Mouse (Mus musculus) liver, embryonic 14.5 days (tissue): ENCODE measurements around the gene Fam243.

Experiments
- CTCF ChIP-seq: IDR thresholded peaks from 2 replicates; pipeline ENCODE4 v1.5.1; 2016; ENCODE audit warnings: antibody characterized with exemption, low read depth, control low read depth
- EP300 ChIP-seq: IDR thresholded peaks from 2 replicates; pipeline ENCODE4 v1.6.1; 2016; ENCODE audit warnings: antibody characterized with exemption, low read depth

DNA sequence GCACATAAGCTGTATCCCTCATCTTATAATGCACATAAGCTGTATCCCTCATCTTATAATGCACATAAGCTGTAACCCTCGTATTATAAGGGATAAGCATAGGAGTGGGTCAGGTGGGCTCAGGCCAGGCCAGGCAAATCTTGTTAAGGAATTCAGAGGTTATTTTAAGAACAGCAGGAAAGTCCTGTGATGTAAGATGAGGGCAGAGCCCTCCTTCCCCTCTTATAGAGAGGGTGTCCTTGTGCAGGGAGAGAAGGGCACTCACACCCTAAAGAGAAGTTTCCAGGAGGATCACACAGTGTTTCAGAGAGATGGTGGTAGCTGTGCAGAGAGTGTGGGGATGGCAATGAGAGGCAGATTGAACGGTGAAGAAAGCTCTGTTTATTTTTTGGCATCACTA is 25.9 kb downstream of the Fam243 start:
- TF ChIP-seq EP300, result no peak
- no peak for TF ChIP-seq CTCF
